Comparison of ENCODE assay signal across 22 mouse cellular contexts in genomic region chr3:153267397-153267796, GRCm38 (mm10).
DNase-seq lines count a peak whose midpoint lies in the region; ATAC-seq and TF ChIP-seq lines count a peak whose summit lies in the region.
"Had no signal": no experiment of that assay in that cellular context is flagged by ENCODE, and none has a peak within 500 bp of the region (broad histone marks: within the 10 kb centered on the region; RNA-seq: fewer than 3 reads in every experiment).

No protein-coding gene starts in this region.

- no peaks in the 10 kb centered on the region for H3K36me3 ChIP-seq in heart, postnatal 0 days (replicated peaks; ENCODE audit: control insufficient read depth, insufficient read depth, low read length)
- H3K36me3 ChIP-seq in embryonic facial prominence, embryonic 14.5 days (ENCODE audit: control insufficient read depth, insufficient read depth, low read length), result no peaks in the 10 kb centered on the region
- H3K36me3 ChIP-seq: heart, embryonic 13.5 days; hindbrain, embryonic 10.5 days; kidney, embryonic 15.5 days; limb, embryonic 12.5 days; neural tube, embryonic 15.5 days had no signal

- no peak overlapping the region for H3K4me3 ChIP-seq in heart, postnatal 0 days (ENCODE audit: low read depth, low read length)
- H3K4me3 ChIP-seq in embryonic facial prominence, embryonic 14.5 days (ENCODE audit: low read depth, low read length), result no peak overlapping the region
- H3K4me3 ChIP-seq: heart, embryonic 13.5 days; hindbrain, embryonic 10.5 days; kidney, embryonic 15.5 days; limb, embryonic 12.5 days; neural tube, embryonic 15.5 days had no signal

- TF ChIP-seq CTCF in heart, postnatal 0 days (IDR thresholded peaks at IDR 0.05; ENCODE audit: low read depth), result no peak

- TF ChIP-seq EP300 in heart, postnatal 0 days (IDR thresholded peaks at IDR 0.05; ENCODE audit: low read depth), result no peak

- H3K27me3 ChIP-seq in heart, postnatal 0 days (ENCODE audit: control insufficient read depth, insufficient read depth, low read length), result no peaks in the 10 kb centered on the region
- no peaks in the 10 kb centered on the region for H3K27me3 ChIP-seq in embryonic facial prominence, embryonic 14.5 days (replicated peaks; ENCODE audit: control insufficient read depth, insufficient read depth, low read length)
- H3K27me3 ChIP-seq: heart, embryonic 13.5 days; kidney, embryonic 15.5 days; limb, embryonic 12.5 days; neural tube, embryonic 15.5 days had no signal

- 46% methylated on average over 8 of the region's 8 CpGs for WGBS in heart, postnatal 0 days
- WGBS in embryonic facial prominence, embryonic 14.5 days, result 48% methylated on average over 8 of the region's 8 CpGs

- H3K4me1 ChIP-seq in heart, postnatal 0 days (ENCODE audit: control insufficient read depth, insufficient read depth), result no peaks in the 10 kb centered on the region
- H3K4me1 ChIP-seq in embryonic facial prominence, embryonic 14.5 days (ENCODE audit: control insufficient read depth, insufficient read depth, low read length), result no peaks in the 10 kb centered on the region
- H3K4me1 ChIP-seq: kidney, embryonic 15.5 days; limb, embryonic 12.5 days; neural tube, embryonic 15.5 days had no signal

- H3K4me2 ChIP-seq in heart, postnatal 0 days (ENCODE audit: low read depth, low read length), result no peak overlapping the region
- H3K4me2 ChIP-seq in embryonic facial prominence, embryonic 14.5 days (ENCODE audit: low read depth, low read length), result no peak overlapping the region
- H3K4me2 ChIP-seq: heart, embryonic 13.5 days; kidney, embryonic 15.5 days; limb, embryonic 12.5 days; midbrain, embryonic 11.5 days; neural tube, embryonic 15.5 days had no signal

- H3K9me3 ChIP-seq in heart, postnatal 0 days (replicated peaks; ENCODE audit: control insufficient read depth, low read length), result no peaks in the 10 kb centered on the region
- no peaks in the 10 kb centered on the region for H3K9me3 ChIP-seq in embryonic facial prominence, embryonic 14.5 days (ENCODE audit: control insufficient read depth, low read length)
- H3K9me3 ChIP-seq: heart, embryonic 13.5 days; hindbrain, embryonic 10.5 days; kidney, embryonic 15.5 days; limb, embryonic 12.5 days; neural tube, embryonic 15.5 days had no signal

- DNase-seq in heart, postnatal 0 days (ENCODE audit: low spot score), result peak; percentile 43
- DNase-seq in heart, postnatal 10 days, result no peak
- DNase-seq in 3T3-L1 (ENCODE audit: low read depth, low spot score) (peak; percentile 13), MEL-GATA-1-ER (ENCODE audit: extremely low read depth, low read depth) (peak; percentile 36)
- DNase-seq in embryonic facial prominence, embryonic 14.5 days (ENCODE audit: low spot score), result peak; percentile 86
- DNase-seq in Muller cell, postnatal 12 days (ENCODE audit: inconsistent ontology term), result no peak
- DNase-seq in left cerebral cortex, postnatal 25 days (ENCODE audit: low spot score in 2 of 2), result no peak
- DNase-seq in left cerebral cortex, postnatal 36 days (ENCODE audit: low spot score in 2 of 2), result no peak
- DNase-seq: adrenal gland, postnatal 14 days; cerebellum, adult 18-20 months; lung, postnatal 14 days; right cerebral cortex, postnatal 25 days; thymus, postnatal 36 days had no signal

- intact Hi-C loops in heart, postnatal 10 days (cut with DNase I), result no loop called here
- intact Hi-C loops in left cerebral cortex, postnatal 25 days (cut with DNase I), result no loop called here
- intact Hi-C loops in left cerebral cortex, postnatal 36 days (cut with DNase I), result loop anchor here (10.0 kb wide), 1 partner anchor 307 kb away; no protein-coding TSS in a partner anchor

- ATAC-seq in heart, postnatal 0 days (ENCODE audit: insufficient read depth, low read depth), result no peak
- no peak for ATAC-seq in embryonic facial prominence, embryonic 14.5 days (ENCODE audit: low read depth)
- ATAC-seq: forebrain, embryonic 16.5 days; intestine, embryonic 16.5 days had no signal

- H3K9ac ChIP-seq in heart, postnatal 0 days (replicated peaks; ENCODE audit: low read depth, low read length), result no peak overlapping the region
- H3K9ac ChIP-seq in embryonic facial prominence, embryonic 14.5 days (ENCODE audit: low read depth, low read length), result no peak overlapping the region
- H3K9ac ChIP-seq: heart, embryonic 13.5 days; kidney, embryonic 15.5 days; limb, embryonic 12.5 days; liver, embryonic 14.5 days; neural tube, embryonic 15.5 days had no signal

- H3K27ac ChIP-seq in heart, postnatal 0 days (ENCODE audit: low read depth), result no peak overlapping the region
- no peak overlapping the region for H3K27ac ChIP-seq in embryonic facial prominence, embryonic 14.5 days (replicated peaks; ENCODE audit: low read depth, low read length)
- H3K27ac ChIP-seq: heart, embryonic 13.5 days; hindbrain, embryonic 10.5 days; kidney, embryonic 15.5 days; limb, embryonic 12.5 days; liver, embryonic 14.5 days; neural tube, embryonic 15.5 days had no signal

Comparison
In these comparisons a context has a peak if more than half of its experiments do, and no peak if none do; other contexts are left out.
1. DNase-seq: peak in heart, postnatal 0 days (single experiment), 3T3-L1 (single experiment), MEL-GATA-1-ER (single experiment) and embryonic facial prominence, embryonic 14.5 days (single experiment); none in heart, postnatal 10 days (0 of 2), Muller cell, postnatal 12 days (single experiment), left cerebral cortex, postnatal 25 days (0 of 2) and left cerebral cortex, postnatal 36 days (0 of 2).